Mouse (Mus musculus): ENCODE data around the gene Duox2.

DNA sequence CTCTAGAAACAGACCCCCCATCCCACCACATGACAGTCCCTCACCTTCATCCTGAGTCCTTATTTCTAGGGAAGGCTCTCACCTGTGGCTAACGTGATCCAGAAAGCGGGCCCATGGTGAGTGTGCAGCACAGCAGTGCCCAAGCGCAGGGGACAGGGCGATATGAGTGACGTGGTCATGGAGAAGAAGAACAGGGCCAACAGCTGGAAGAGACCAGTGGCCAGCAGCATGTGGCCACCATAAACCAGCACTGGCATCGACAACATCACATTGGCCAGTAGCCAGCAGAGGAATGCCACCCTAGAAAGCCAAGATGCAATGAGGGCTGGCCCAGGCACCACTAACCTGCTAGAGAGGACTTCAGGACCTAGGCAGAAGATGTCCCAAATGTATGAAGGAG lies 6.3 kb upstream of the Duox2 start:
- TF ChIP-seq CTCF (conservative IDR thresholded peaks at IDR 0.05; ENCODE audit: low read length) (no peak), POU5F1 (IDR thresholded peaks at IDR 0.05; ENCODE audit: borderline replicate concordance, low read length) (no peak)
